Mouse (Mus musculus) stomach, embryonic 15.5 days (tissue): ENCODE results near the gene Dock4. TPM values are rescaled to one million over a fixed set of nuclear protein-coding genes. Genes with fewer than 3 reads are reported as not detected.

ENCODE experiments used
- ATAC-seq: fragments of 200-750 bp; cut with Nextera tagmentation; 2 replicates; pipeline ENCODE4 v1.8.0; 2017; ENCODE audit warnings: low read depth, moderate number of reproducible peaks, moderate TSS enrichment; ENCODE audit not compliant: insufficient read depth, low FRiP score
- H3K27ac ChIP-seq: fragments of 300-500 bp; sonication (generic); 2 replicates; pipeline ENCODE4 v1.5.1; 2015; ENCODE audit warnings: mild to moderate bottlenecking, inconsistent platforms
- H3K27me3 ChIP-seq: fragments of 300-500 bp; sonication (generic); replicated peaks from 2 replicates; pipeline ENCODE4 v1.6.1; 2015; ENCODE audit warnings: inconsistent platforms
- H3K36me3 ChIP-seq: fragments of 300-500 bp; sonication (generic); 2 replicates; pipeline ENCODE4 v1.6.1; 2015; ENCODE audit warnings: inconsistent platforms
- H3K4me1 ChIP-seq: fragments of 300-500 bp; sonication (generic); 2 replicates; pipeline ENCODE4 v1.6.1; 2015; ENCODE audit warnings: inconsistent platforms
- H3K4me2 ChIP-seq: fragments of 300-500 bp; sonication (generic); 2 replicates; pipeline ENCODE4 v1.6.1; 2015; ENCODE audit warnings: mild to moderate bottlenecking, inconsistent platforms
- H3K4me3 ChIP-seq: fragments of 300-500 bp; sonication (generic); replicated peaks from 2 replicates; pipeline ENCODE4 v1.5.1; 2015; ENCODE audit warnings: inconsistent platforms
- H3K9ac ChIP-seq: fragments of 300-500 bp; sonication (generic); 2 replicates; pipeline ENCODE4 v1.6.1; 2015; ENCODE audit warnings: inconsistent platforms
- H3K9me3 ChIP-seq: fragments of 300-500 bp; sonication (generic); 2 replicates; pipeline ENCODE4 v1.6.1; 2016; ENCODE audit warnings: inconsistent platforms
- WGBS: fragments of 180-500 bp; shearing (Covaris S2); methylation state at CpG from one replicate; pipeline ENCODE4 v1.1.7; 2015; 5-methylcytosine and 5-hydroxymethylcytosine counted together
- polyA plus RNA-seq: library from polyadenylated mRNA; unstranded; fragments of >200 nt; fragmentation: Nextera tagmentation; extraction: Ambion mirVana; gene quantifications from 2 replicates; pipeline ENCODE4 v1.2.1, GENCODE M21; 2015

The Dock4 gene
- polyA plus RNA-seq, 1 experiment from 2014 or later = 7.8 TPM

DNA sequence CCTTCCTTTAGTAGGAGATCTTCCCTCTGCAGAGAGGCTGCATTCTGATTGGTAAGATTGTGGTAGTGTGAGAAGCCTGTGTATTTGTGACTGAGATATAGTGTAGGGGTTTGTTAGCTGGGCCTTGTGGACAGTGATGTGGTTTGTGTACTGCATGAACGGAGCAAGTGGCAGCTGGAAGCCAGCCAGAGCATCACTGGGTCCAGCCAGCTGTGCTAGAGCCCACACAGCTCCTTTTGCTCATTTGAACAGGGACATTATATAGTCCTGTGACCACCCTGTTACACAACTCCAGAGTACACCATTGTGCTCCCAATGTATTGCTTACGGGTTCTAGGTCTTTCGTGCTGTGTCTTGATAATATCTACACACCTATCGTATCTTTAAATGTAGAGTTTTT lies 22.5 kb downstream of the Dock4 start:
- Histone ChIP-seq H3K27me3 (no peaks in the 10 kb centered on the region), H3K9me3 (no peaks in the 10 kb centered on the region), H3K4me2 (no peak overlapping the region), H3K36me3 (no peaks in the 10 kb centered on the region), H3K4me3 (no peak overlapping the region), H3K4me1 (no peaks in the 10 kb centered on the region), H3K9ac (no peak overlapping the region), H3K27ac (no peak overlapping the region)
- no peak for ATAC-seq
- WGBS = 72% methylated on average over 4 of the region's 4 CpGs

DNA sequence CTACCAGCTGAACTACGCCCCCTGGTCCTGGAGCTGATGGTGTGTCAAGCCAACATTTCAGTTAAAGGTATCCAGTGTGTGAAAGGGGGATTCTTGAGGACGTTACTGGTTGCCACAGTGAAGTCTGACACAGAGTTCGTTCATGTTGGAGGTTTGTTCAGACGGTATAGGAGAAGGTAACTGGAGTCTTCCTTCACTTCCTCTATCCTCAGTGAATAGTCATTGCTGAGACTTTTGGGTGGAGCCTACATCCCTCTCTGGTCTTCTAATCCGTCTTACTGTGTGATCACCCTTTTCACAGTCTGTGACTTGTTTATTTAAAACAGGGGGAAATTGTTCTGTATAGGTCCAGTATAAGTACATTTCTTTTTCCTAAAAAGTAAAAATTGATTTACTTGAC lies 23.3 kb downstream of the Dock4 start:
- Histone ChIP-seq H3K27me3 (no peaks in the 10 kb centered on the region), H3K4me2 (no peak overlapping the region), H3K9ac (no peak overlapping the region), H3K27ac (no peak overlapping the region), H3K4me3 (no peak overlapping the region), H3K9me3 (no peaks in the 10 kb centered on the region), H3K36me3 (no peaks in the 10 kb centered on the region), H3K4me1 (no peaks in the 10 kb centered on the region)
- ATAC-seq = no peak
- WGBS = 77% methylated on average over 5 of the region's 5 CpGs

DNA sequence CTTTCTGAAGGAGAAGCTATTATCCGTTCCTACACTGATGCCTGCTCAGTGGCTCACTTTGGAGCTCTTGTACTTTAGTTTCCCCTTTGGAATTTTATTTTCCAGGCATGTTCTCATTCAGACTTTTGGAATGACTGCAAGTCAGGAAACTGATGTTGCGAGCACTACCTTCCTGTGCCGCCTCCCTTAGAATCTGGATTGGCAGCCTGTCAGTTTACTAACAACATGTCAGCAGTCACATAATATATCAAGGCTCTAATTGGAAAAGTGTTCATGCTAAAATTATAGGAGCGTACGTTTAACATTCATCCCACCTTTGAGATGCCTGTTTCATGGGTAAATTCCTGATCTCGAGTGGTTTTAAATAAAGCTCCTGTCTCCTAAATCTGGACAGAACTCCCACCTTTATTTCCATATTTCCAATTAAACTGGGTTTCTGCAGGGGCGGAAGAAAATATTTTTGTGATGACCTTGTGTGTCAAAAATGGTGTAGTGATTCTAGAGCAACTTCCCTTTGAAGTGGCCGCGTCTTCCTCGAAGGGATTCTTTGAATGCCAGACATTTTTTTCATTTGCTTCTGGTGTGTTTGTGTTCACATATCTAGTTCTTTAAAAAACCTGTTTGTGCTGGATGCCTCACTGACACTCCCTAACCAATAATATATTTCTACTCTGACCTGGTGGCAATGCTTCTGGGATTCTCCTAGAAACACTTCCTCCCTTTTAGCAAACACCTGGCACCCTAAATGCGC lies 26.1 kb downstream of the Dock4 start:
- Histone ChIP-seq H3K27me3 (no peaks in the 10 kb centered on the region), H3K9me3 (no peaks in the 10 kb centered on the region), H3K4me3 (no peak overlapping the region), H3K36me3 (no peaks in the 10 kb centered on the region), H3K4me1 (no peaks in the 10 kb centered on the region), H3K9ac (no peak overlapping the region), H3K4me2 (peak overlapping the region; percentile 43), H3K27ac (peak overlapping the region; percentile 18; the same call in 1 of the 2 replicates)
- no peak for ATAC-seq
- 39% methylated on average over 11 of the region's 11 CpGs for WGBS

DNA sequence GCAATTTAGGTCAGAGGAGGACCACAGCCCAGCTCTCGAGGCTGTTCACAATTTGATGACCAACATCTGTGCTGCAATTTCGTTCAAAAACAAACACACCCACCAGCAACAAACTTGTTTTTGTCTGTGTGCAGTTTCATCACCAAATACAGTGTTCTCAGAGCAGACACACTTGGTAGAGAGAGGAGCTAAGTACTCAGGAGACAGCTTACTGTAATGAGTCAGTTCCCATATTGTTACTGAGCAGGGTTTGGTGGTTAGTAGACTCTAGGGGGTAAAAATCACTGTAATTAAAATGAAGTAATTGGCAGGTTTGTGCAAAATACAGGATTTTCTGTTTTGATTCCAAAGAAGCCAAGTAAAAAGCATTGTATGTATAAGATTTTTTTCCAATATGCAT lies 28.0 kb downstream of the Dock4 start:
- Histone ChIP-seq H3K27me3 (no peaks in the 10 kb centered on the region), H3K9me3 (no peaks in the 10 kb centered on the region), H3K27ac (no peak overlapping the region), H3K9ac (no peak overlapping the region), H3K4me1 (no peaks in the 10 kb centered on the region), H3K36me3 (no peaks in the 10 kb centered on the region), H3K4me2 (no peak overlapping the region), H3K4me3 (no peak overlapping the region)
- 33% methylated on average over 2 of the region's 2 CpGs for WGBS
- no peak for ATAC-seq

DNA sequence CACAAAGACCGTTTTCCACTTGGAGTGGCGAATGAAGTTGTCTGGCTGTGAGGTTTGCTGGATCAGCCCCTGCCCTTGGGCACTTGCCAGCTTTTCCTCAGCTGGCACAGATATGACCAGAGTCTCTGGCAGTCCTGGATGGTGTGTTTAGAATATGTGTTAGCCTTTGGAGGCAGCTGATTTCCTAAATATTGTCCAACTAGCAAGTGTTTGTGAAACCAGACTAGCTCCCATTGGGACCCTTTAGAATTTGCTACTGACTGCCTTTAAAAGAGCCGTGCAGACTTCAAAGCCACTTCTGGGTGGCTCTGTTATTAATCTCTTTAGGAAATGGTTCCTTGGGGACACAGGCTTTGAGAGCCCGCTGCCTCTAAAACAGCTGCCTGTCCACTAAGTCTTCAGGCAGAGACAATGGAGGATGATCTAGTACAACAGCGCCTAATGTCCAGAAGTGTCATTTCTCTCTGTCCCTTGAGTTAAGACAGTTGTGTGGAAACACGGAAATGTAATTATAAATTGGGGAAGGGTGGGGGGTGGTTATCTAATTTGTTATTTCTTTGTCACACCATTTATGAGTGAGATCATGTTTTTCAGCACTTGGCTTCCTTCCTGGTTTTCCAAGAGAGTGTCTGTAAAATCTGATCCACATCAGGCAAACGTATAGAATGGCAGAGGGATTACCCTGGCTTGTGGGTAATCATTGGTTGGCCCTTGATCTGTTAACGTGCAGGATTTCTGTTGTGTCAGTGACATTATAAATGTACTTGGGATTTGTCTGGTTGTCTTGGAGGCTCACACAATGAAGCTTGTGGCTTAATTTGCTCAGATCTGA lies 32.1 kb downstream of the Dock4 start:
- H3K9me3 ChIP-seq = no peaks in the 10 kb centered on the region
- H3K27ac ChIP-seq = no peak overlapping the region
- no peaks in the 10 kb centered on the region for H3K4me1 ChIP-seq
- no peaks in the 10 kb centered on the region for H3K36me3 ChIP-seq
- H3K27me3 ChIP-seq = no peaks in the 10 kb centered on the region
- H3K9ac ChIP-seq = no peak overlapping the region
- H3K4me2 ChIP-seq = no peak overlapping the region
- WGBS = 42% methylated on average over 8 of the region's 8 CpGs
- H3K4me3 ChIP-seq = no peak overlapping the region
- ATAC-seq = no peak

DNA sequence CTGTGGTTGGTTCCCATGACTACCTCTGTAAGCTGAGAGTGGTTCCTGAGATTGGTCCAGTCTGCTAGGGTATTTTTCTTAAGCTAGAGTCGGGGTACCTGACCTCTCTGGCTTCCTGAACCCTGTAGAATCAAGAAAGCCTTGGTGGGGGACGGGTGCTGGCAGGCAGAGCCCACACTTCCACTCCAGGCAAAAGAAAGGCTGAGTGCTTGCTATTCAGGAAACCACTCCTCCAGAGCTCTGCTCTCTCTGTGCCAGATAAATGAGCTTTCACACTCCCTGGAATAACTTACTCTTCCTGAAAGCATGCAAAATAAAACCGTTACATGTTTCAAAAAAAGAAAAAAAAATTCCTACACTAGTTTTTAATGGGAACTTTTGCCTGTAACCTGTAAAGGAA lies 38.5 kb downstream of the Dock4 start:
- Histone ChIP-seq H3K9ac (no peak overlapping the region), H3K9me3 (no peaks in the 10 kb centered on the region)
- 30% methylated on average over 3 of the region's 3 CpGs for WGBS

DNA sequence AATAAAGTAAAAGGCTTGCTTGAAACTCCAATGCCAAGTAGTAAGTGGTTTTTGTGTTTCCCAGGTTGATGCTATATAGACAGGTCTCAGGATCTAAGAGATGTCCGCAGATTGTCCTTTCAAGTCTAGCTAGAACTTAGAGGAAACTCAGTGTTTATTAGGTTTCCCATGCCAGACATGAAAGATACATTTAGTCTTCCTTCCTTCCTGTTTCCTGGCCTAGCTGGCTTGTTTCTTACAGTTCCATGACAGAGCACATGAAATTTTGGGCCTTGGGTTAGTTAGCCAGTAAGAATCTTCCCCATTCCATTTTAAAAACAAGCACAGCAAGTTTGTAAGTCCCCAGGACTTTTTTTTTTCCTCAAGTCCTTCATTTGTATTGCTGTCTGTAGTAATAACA lies 39.5 kb downstream of the Dock4 start:
- H3K9ac ChIP-seq = no peak overlapping the region
- no peak overlapping the region for H3K27ac ChIP-seq
- no peak for ATAC-seq
- H3K4me1 ChIP-seq = 0 out of 2 replicates have a peak, but pooled peaks cover 6% of the 10 kb centered on the region
- no peak overlapping the region for H3K4me3 ChIP-seq
- H3K27me3 ChIP-seq = no peaks in the 10 kb centered on the region
- no peaks in the 10 kb centered on the region for H3K36me3 ChIP-seq
- WGBS = 83% methylated on average over 1 of the region's 1 CpGs
- H3K9me3 ChIP-seq = no peaks in the 10 kb centered on the region
- no peak overlapping the region for H3K4me2 ChIP-seq

More for the DNA sequence above, 38.5 kb downstream of the Dock4 start:
- H3K4me3 ChIP-seq = no peak overlapping the region
- no peak overlapping the region for H3K4me2 ChIP-seq
- H3K27me3 ChIP-seq = no peaks in the 10 kb centered on the region
- H3K27ac ChIP-seq = no peak overlapping the region
- no peaks in the 10 kb centered on the region for H3K36me3 ChIP-seq
- no peak for ATAC-seq
- H3K4me1 ChIP-seq = 0 out of 2 replicates have a peak, but pooled peaks cover 6% of the 10 kb centered on the region

DNA sequence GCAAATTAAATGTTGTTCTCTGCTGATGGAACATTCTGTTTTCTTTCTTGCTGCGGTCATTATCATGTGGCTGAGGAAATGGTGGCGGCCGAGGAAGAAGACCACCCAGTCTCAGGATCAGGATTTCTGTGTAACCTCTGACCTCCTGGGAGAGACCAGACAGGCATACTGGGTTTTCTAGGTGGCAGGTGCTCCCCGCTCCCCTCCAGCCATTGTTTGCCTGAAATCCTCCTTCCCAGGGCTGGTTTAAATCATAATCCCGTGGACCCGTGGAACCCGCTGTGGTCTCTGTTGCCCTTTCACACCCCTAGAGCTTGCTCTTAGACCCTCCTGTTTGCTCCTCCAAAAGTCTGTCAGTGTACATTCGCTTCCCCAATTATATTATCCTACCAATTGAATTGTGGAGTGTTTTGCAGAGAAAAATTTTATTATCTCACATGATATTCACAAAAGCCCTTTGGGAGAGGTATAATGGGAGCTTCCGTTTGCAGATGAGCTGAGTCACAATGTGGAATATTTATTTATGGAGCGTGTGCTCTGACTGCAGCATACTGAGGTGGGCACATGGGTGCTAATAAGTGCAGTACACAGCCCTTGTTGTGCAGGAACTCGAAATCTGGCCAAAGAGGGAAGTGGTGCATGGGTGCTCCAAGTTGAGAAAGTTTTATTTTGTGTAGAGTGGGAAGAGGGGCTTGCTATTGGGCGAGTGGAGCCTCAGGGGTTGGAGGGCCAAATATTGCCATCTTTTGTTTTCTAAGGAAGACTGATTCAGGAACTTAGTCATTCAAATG lies 40.5 kb downstream of the Dock4 start:
- ATAC-seq = no peak
- Histone ChIP-seq H3K9ac (no peak overlapping the region), H3K4me1 (0 out of 2 replicates have a peak, but pooled peaks cover 6% of the 10 kb centered on the region), H3K27me3 (no peaks in the 10 kb centered on the region), H3K4me3 (no peak overlapping the region), H3K27ac (no peak overlapping the region), H3K9me3 (no peaks in the 10 kb centered on the region), H3K4me2 (no peak overlapping the region), H3K36me3 (no peaks in the 10 kb centered on the region)
- 69% methylated on average over 12 of the region's 12 CpGs for WGBS

DNA sequence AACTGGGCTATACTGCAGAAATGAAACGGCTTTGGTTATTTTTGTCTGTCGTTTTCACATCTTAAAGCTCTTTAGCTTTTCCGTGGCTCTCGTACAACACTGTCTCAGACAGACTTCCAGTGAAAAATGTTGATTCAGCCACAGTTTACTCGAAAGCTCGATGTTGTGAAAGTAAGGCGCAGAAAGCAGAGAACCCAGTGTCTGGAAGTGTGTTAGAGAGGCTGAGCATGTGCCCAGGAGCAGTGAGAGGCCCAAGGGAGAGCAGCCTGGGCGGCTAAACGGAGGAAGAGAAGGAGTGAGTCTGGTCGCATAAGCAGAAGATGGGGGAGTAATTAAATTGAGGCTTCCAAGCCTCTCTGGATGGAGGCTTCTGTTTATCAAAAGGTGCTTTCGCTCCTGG lies 50.6 kb downstream of the Dock4 start:
- H3K4me2 ChIP-seq = peak overlapping the region; percentile 30
- no peaks in the 10 kb centered on the region for H3K27me3 ChIP-seq
- H3K9me3 ChIP-seq = no peaks in the 10 kb centered on the region
- peaks cover 6% of the 10 kb centered on the region; the same call in 1 of the 2 replicates for H3K4me1 ChIP-seq
- no peak overlapping the region for H3K9ac ChIP-seq
- no peak overlapping the region for H3K4me3 ChIP-seq
- WGBS = 36% methylated on average over 11 of the region's 11 CpGs
- peak overlapping the region; percentile 54; the same call in 1 of the 2 replicates for H3K27ac ChIP-seq
- no peaks in the 10 kb centered on the region for H3K36me3 ChIP-seq
- no peak for ATAC-seq

DNA sequence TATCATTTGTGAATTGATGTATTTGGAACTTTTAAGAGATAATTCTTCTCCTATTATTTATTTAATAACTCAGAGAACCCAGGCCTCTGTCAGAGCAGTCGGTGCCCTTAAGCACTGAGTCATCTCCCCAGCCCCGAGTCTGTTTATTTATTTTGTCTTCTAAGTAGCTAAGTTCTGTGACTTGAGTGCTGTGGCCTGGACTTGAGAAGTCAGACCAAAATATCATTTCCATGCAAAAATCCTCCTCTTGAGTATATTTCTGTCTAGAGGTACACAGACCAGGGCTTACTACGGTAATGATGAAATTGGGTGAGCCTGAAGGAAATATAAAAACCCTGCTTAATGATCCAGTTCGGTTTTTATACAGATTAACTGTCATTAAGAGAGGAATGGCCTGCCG lies 52.1 kb downstream of the Dock4 start:
- H3K4me1 ChIP-seq = peaks cover 6% of the 10 kb centered on the region; the same call in 1 of the 2 replicates
- no peaks in the 10 kb centered on the region for H3K27me3 ChIP-seq
- no peak for ATAC-seq
- H3K36me3 ChIP-seq = no peaks in the 10 kb centered on the region
- H3K27ac ChIP-seq = no peak overlapping the region
- WGBS = 52% methylated on average over 5 of the region's 5 CpGs
- H3K9ac ChIP-seq = no peak overlapping the region
- H3K9me3 ChIP-seq = no peaks in the 10 kb centered on the region
- no peak overlapping the region for H3K4me2 ChIP-seq
- H3K4me3 ChIP-seq = no peak overlapping the region

DNA sequence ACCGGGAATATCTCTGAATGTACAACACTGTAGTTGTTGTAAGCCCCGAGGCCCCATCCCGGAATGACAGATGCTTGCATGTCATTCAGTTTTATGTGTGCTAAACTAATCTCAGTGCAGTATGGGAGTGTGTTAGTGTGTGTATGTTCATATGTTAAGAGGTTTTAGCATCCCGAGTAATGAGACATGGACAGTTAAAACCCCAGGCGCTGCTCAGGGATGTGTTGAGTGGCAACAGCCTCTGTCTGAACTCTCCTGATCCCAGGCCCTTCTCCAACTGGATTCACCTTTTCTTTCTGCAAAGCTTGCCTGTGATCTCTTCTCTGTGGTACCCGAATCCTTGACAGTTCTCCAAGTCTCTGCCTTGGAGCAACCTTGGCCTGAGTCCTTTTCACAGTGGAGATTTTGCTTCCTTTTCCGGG lies 52.5 kb downstream of the Dock4 start:
- Histone ChIP-seq H3K9ac (no peak overlapping the region), H3K4me2 (no peak overlapping the region), H3K4me1 (peaks cover 6% of the 10 kb centered on the region; the same call in 1 of the 2 replicates), H3K4me3 (no peak overlapping the region), H3K27me3 (no peaks in the 10 kb centered on the region), H3K27ac (no peak overlapping the region), H3K36me3 (no peaks in the 10 kb centered on the region), H3K9me3 (no peaks in the 10 kb centered on the region)
- no peak for ATAC-seq
- 72% methylated on average over 7 of the region's 7 CpGs for WGBS
